Mouse (Mus musculus) cerebellum, postnatal 14 days (tissue): Measurements from ENCODE around the gene Tmod4.
A peak's percentile ranks its signal among the peaks of the same experiment; 100 is the strongest.

Source experiments
- DNase-seq, 2 experiments: peaks; one replicate each; pipeline ENCODE4 v3.0.0; 2021; ENCODE audit warnings: mixed read lengths in 2 of 2

The Tmod4 gene

DNA sequence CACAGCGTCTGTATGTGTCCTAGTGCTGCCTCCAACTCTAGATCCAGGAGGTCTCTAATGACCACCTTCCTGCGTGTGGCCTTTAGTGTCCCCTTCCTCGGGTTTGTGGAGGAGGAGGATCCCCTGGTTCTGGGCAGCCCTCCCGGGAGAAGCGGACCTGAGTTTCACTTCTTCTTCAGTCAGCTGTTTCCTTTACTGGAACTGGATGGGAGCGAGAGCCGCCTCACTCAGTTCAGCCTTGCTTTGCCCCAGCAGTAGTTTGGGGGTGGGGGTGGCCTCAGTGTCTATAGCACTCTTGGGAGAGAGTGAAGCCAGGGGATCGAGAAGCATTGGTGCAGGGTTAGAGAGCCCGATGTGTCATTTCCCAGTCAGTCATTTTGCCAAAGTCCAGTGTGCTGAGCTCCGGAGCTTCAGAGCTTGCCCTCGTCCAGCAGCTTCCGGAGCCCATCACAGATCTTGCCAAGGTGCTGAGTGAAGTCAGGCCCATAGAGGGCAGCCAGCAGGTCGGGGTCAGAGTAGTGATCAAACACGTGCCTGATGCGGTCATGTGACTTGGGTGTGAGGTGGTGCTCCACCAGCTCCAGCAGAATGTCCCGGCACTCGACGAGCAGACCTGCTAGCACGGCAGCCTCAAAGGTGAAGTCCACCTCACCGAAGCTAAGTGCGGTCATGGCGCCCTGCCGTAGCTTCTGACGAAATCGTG, 15.5 kb downstream of the Tmod4 start:
- DNase-seq = no peak

DNA sequence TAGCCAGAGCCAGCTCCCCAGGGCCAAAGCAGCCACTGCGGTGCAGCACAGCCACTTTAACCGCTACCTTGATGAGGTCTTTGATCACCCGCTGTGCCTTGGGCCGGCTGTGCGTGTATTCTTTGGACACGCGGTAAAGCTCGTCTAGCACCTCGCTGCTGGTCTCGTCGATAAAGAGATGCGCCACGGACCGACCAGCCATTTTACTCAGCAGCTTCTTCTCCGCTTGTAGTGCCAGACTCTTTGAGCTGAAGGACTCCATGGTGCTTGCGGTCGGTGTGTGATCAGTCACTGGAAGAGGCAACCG, 16.0 kb downstream of the Tmod4 start:
- DNase-seq = no peak

DNA sequence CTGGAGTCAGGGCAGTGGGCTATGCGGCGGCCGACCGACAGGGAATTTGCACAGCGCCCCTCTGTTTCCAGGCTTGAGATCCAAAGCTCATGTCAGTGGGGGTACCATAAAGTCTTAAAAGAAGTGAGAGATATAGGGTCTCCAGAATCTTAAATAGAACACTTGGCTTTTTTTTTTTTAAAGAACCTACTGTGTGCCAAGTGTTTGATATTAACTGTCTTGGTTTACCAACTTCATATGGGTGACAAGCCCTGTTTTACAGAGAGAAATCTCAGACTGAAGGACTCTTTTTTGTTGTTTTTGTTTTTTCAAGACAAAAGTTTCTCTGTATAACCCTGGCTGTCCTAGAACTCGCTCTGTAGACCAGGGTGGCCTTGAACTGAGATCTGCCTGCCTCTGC, 16.5 kb downstream of the Tmod4 start:
- no peak for DNase-seq

DNA sequence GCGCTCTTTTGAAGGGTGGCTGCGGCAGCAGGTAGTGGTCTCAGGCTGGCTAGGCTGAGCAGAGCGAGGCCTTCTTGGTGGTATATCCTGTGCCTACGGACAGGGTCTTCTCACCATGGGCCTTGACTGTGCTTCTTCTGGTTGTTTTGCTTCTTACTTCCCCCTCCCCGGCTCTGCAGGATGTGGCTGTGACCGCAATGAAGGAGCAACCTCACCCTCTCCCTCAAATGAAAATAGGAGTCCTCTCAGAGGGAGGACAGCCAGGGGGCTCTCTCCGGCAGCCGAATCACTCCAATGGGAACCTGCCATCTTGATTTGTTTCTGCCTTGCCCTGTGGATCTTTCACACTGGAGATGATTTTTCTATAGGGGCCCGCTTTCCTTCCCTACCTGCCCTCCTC, 17.2 kb downstream of the Tmod4 start:
- DNase-seq = no peak

GRCm38 (mm10) chr3:95141952-95142616, 17.8 kb downstream of the Tmod4 start, which contains the start of gene Tnfaip8l2:
Gene Tnfaip8l2 (minus strand): TSS chr3:95142360.
- DNase-seq = peak in 1 of 2 experiments; percentile 23

- DNase-seq = peak; percentile 96
Observed at GRCm38 (mm10) chr3:95142617-95143011, 18.3 kb downstream of the Tmod4 start.

GRCm38 (mm10) chr3:95147924-95148323, 23.6 kb downstream of the Tmod4 start:
- no peak for DNase-seq

DNA sequence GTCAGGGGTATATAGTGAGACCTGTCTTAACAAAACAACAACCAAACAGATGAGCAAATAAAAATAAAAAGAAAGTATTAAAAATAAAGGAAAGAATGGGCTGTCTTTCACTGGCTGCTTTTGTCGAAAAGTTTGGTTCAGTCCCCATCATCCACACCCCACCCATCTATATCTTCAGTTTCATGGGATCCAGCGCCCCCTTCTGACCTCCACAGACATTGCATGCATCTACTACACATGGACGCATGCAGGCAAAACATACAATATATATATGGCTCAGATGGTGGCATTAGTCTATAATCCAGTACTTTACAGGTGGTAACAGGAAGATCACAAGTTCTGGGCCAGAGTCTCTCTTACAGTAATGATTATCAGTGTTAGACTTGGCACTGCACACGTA, 29.6 kb downstream of the Tmod4 start:
- peak in 1 of 2 experiments; percentile 59 for DNase-seq

DNA sequence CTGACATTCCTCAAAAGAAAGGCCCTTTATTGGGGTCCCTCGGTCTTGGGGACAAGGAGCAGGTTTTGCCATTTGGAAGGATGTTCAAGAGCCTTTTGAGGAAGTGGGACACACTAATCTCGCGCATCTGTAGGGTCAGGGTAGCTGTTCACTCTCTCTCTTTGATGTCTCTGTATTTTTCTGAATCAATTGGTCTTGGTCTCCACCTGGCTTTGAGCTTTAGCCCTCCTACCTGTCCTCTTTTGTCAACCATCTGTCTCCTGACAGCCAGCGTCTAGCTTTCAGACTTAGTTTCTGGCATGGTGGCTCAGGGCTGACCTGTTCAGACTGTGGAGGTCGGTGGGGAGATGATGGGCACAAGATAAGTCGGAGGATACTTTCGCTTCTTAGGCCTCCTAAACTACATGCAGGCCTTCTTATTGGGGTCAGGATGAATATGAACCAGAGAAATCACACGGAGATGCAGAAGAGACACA, 35.3 kb downstream of the Tmod4 start:
- DNase-seq = no peak

GRCm38 (mm10) chr3:95159987-95160963, 36.0 kb downstream of the Tmod4 start, which contains the start of gene Sema6c:
Gene Sema6c (plus strand): TSS chr3:95160457.
- peak; percentile 94 for DNase-seq

DNA sequence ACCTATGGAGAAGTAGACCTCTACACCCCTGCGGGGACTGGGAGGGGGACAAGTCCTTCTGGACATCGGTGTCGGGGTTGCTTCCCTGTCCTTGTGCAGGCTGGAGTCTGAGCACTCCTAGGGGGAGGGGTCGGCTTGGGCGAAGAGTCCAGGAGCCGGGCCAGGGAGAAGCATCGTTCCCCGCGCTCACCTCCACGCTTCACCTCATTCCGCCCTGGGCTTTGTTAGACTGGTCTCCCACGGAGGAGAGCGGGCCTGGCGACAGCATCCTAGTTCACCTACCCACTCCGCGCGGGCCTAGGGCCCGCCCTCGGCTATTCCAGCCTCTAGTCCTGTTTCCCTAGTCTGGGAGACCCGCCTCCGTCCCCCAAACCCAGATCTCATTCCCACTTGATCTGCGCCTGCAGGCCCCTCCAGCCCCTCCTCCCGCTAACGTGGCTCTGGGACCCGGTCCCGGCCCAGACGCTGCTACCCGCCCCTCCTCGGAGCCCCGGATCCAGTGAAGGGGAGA, 36.8 kb downstream of the Tmod4 start:
- DNase-seq = peak; percentile 66 to 70

DNA sequence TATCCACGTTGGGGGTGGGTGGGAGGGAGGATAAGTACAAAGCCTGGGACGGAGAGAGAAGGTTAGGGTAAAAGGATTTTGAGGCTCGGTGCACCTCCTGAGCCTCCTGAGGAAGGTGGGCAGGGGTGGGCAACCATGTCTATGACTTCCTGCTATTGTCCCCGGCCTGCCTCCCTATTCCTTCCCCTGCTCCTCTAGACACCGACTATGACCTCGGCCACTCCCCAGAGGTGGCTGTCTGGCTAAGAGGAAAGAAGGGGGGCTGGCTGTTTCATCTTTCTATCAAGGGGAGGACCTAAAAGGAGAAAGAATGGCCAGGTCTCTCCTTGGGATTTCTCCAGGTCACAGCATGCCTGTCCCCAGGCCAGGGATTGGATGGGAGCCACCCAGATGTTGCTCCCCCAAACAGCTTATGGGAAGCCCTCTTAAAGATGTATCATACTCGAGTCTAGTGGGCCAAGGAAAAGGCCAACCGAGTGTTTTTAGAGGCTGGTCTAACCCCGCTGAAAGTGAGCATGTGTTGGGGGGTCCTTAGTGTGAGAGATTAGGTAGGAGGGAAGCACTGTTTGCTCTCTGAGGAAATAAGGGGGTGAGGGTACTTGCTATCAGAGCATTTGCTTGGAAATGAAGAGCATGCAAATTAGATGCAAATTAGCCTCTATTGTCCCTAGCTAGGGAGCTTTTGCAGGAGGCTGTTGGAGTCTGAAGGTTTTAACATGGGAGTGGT, 37.5 kb downstream of the Tmod4 start:
- DNase-seq = peak in 1 of 2 experiments; percentile 48

DNA sequence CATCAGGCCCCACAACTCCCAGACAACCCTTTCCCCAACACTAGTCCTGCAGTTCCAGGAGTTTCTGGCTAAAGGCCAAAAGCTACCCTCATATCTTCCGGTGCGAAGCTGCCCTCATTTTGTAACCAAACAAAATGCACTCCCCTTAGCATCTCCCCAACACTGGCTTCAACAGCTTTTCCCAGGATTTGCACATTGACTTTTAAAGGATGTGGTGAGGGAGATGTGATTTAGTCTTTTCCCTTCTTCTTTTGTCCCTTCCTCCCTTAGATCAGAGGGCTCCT, 38.0 kb downstream of the Tmod4 start:
- DNase-seq = no peak

DNA sequence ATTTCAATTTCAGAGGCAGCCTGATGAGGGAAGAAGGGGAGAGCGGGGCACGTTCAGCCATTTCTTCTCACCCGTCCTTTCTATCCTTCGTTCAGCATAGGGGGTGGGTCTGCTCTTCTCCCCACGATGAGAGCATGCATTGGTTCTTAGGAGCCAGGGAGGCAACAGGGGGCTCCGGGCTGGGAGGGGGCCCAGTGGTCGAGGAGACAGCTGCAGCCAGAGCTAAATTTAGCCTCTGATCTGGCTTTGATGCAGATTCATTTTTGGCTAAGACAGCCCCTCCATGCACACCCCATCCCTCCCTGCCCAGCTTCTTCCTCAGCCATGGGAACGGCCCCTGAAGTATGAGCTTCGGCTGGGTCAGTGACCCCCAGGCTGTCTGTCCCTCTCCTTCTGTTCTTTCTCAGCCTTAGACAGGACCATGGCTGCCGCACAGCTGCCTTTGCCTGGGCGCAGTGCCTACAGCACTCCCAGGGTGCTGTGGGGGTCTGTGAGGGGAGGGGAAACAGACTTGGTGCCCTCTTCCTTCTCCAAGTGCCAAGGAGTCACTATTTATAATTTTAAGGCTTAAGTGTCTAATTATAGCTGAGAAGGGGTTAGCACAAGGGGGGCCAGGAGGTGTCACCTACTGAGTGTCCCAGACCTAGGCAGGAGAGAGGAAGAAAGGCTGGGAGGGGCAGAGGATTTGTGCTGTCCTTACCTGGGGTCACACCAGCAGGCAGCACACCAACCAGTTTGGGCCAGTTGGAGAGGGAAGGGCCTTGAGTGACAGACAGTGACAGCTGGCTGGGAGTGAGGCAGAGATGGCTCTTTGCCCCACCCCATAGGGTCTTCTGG, 39.4 kb downstream of the Tmod4 start:
- DNase-seq = peak; percentile 54 to 78

GRCm38 (mm10) chr3:95164256-95164550, 39.9 kb downstream of the Tmod4 start:
- no peak for DNase-seq

DNA sequence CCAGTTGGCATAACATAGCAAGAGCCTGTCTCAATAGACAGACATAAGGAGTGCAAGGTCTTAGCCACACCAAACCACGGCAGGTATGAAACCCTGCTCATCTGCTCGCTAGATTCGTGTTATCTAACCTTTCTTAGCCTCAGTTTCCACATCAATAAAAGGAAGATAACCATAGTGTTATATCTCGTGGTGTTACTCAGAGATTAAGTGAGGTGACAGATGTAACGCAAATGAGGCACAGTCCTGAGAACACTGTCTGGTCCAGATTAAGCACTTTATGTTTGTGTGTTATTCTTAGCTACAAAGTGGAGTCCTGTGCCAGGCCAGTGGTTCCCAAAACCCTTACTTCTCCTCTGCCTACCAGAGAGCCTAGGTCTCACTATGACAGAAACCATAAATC, 40.6 kb downstream of the Tmod4 start:
- DNase-seq = no peak

DNA sequence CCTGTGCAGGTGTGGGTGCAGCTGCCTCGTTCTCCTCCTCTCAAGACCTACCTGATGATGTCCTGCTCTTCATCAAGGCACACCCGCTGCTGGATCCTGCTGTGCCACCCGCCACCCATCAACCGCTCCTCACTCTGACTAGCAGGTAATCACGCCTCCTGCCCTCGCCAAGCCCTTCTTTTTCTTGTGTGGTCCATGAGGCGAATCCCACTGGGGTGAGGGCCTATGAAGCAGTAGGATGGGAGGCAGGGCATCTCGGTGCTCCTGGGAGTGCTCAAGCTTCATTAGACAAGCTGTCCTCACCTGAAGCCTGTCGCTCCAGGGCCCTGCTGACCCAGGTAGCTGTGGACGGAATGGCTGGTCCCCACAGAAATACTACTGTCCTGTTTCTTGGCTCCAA, 45.7 kb downstream of the Tmod4 start:
- no peak for DNase-seq

- no peak for DNase-seq
Observed at GRCm38 (mm10) chr3:95171105-95171504, 46.8 kb downstream of the Tmod4 start.

GRCm38 (mm10) chr3:95172526-95173255, 48.4 kb downstream of the Tmod4 start:
- DNase-seq = peak in 1 of 2 experiments; percentile 16

DNA sequence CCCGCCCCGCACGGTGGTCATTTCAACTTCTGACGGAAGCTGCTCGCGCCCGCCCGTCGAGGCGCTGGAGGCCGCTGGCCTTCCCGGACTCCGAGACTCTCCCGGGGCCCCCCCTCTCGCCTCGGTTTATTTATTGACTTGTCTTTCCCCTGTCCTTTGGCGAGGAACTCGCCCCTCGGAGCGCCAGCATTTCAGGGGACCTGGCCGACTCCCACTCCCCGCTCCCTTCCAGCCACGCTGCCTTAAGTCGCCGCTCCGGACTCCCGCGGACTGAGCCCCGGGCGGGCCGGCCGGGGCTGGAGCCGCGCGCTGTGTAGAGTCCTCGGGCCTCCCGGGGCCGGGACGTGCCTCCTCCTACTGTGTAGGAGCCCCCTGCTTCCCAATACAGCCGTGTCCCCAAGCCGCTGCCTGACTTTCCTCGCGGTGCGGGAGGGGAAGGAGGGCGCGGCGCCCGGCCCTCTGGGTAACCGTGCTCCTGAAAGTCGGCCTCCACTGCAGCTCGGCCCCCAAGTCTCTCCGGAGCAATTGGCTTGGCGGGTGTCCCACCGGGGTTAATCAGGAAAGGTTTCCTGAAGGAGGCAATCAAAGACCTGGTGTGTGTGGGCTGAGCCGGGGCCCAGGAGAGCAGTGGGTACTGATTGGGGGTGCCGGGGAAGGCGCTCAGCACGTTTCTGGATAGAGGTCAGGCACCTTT, 49.1 kb downstream of the Tmod4 start:
- peak; percentile 30 to 63 for DNase-seq
